Mouse (Mus musculus) cortical plate, adult 2 months (tissue): ENCODE data around the gene Slco4a1.

ENCODE experiments used
- CTCF ChIP-seq: fragments of 200-500 bp; IDR thresholded peaks from 2 replicates; pipeline ENCODE4 v1.5.1; 2011; ENCODE audit warnings: mild to moderate bottlenecking, control low read depth, low read length; ENCODE audit not compliant: insufficient read depth; ENCODE audit errors: extremely low read depth
- POLR2A ChIP-seq: fragments of 200-500 bp; IDR thresholded peaks from 2 replicates; pipeline ENCODE4 v1.6.1; 2011; ENCODE audit warnings: mild to moderate bottlenecking, low read length, control low read depth; ENCODE audit not compliant: insufficient read depth; ENCODE audit errors: extremely low read depth

DNA sequence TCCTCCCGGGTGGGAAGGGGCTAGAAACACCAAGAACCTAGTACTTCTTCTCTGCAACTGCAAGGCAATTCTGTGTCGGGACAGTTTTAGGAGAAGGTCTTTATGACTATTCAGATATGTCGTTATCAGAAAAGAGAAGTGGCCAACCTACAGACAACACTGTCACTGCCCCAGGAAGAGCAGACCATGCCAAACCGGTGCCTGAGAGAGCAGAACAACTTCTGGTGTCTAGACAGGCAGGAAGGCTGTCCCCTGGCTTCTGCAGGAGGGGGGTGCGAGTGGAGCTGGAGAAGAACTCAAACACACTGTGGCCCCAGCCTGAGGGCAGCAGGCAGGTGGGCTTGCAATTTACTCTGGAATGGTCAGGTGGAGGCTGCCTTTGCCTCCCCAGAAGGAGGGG lies 14.0 kb upstream of the Slco4a1 start:
- TF ChIP-seq CTCF (no peak), POLR2A (no peak)
